Mouse (Mus musculus) limb, embryonic 14.5 days (tissue): ENCODE results near the gene Ptpn20. TPM values are rescaled to one million over a fixed set of nuclear protein-coding genes. Genes with fewer than 3 reads are reported as not detected.

Experiments
- ATAC-seq: fragments of 200-750 bp; cut with Nextera tagmentation; 2 replicates; pipeline ENCODE4 v1.8.0; 2017; ENCODE audit warnings: low read depth, moderate number of reproducible peaks, moderate TSS enrichment; ENCODE audit not compliant: low FRiP score
- DNase-seq: peaks from one replicate; pipeline ENCODE4 v3.0.0-alpha.2; 2015; ENCODE audit warnings: low spot score
- H3K27ac ChIP-seq: fragments of 300-500 bp; sonication (generic); replicated peaks from 2 replicates; pipeline ENCODE4 v1.5.1; 2014; ENCODE audit warnings: low read depth, mild to moderate bottlenecking, low read length, moderate library complexity, mixed read lengths
- H3K27me3 ChIP-seq: fragments of 300-500 bp; sonication (generic); 2 replicates; pipeline ENCODE4 v1.6.1; 2014; ENCODE audit warnings: low read length, mixed read lengths; ENCODE audit not compliant: control insufficient read depth, insufficient read depth
- H3K36me3 ChIP-seq: fragments of 300-500 bp; sonication (generic); 2 replicates; pipeline ENCODE4 v1.6.1; 2014; ENCODE audit warnings: mild to moderate bottlenecking, low read length, moderate library complexity, mixed read lengths; ENCODE audit not compliant: control insufficient read depth, insufficient read depth
- H3K4me1 ChIP-seq: fragments of 300-500 bp; sonication (generic); 2 replicates; pipeline ENCODE4 v1.6.1; 2014; ENCODE audit warnings: antibody characterized with exemption, low read length, mixed read lengths; ENCODE audit not compliant: control insufficient read depth, insufficient read depth
- H3K4me2 ChIP-seq: fragments of 300-500 bp; sonication (generic); replicated peaks from 2 replicates; pipeline ENCODE4 v1.6.1; 2014; ENCODE audit warnings: low read depth, mild to moderate bottlenecking, low read length, moderate library complexity; ENCODE audit not compliant: severe bottlenecking
- H3K4me3 ChIP-seq: fragments of 300-500 bp; sonication (generic); replicated peaks from 2 replicates; pipeline ENCODE4 v1.5.1; 2014; ENCODE audit warnings: low read length
- H3K9ac ChIP-seq: fragments of 300-500 bp; sonication (generic); 2 replicates; pipeline ENCODE4 v1.6.1; 2014; ENCODE audit warnings: mild to moderate bottlenecking, low read depth, low read length, moderate library complexity; ENCODE audit not compliant: severe bottlenecking
- H3K9me3 ChIP-seq: fragments of 300-500 bp; sonication (generic); 2 replicates; pipeline ENCODE4 v1.6.1; 2016; ENCODE audit warnings: low read length; ENCODE audit not compliant: control insufficient read depth
- POLR2A ChIP-seq: fragments of 200-500 bp; IDR thresholded peaks from 2 replicates; pipeline ENCODE4 v1.8.0; 2012; ENCODE audit warnings: inconsistent platforms, mild to moderate bottlenecking, moderate library complexity, borderline replicate concordance; ENCODE audit not compliant: insufficient read depth, insufficient read length; ENCODE audit errors: extremely low read depth
- WGBS: fragments of 180-500 bp; shearing (Covaris S2); extraction: QIAGEN DNeasy Blood & Tissue Kit; methylation state at CpG from one replicate; pipeline ENCODE4 v1.1.7; 2014; 5-methylcytosine and 5-hydroxymethylcytosine counted together
- polyA plus RNA-seq, 2 experiments: library from polyadenylated mRNA; depleted of rRNA in 1 of 2; stranded (reverse) in 1 of 2; unstranded in 1 of 2; fragments of >200 nt; fragmentation: Nextera tagmentation in 1 of 2; extraction: Ambion mirVana in 1 of 2; gene quantifications; 2 replicates each; pipeline versions ENCODE4 v1.2.1 to v1.2.3; 2012 to 2014

The Ptpn20 gene
- polyA plus RNA-seq, 2 experiments, result 0.28 to 0.36 TPM

DNA sequence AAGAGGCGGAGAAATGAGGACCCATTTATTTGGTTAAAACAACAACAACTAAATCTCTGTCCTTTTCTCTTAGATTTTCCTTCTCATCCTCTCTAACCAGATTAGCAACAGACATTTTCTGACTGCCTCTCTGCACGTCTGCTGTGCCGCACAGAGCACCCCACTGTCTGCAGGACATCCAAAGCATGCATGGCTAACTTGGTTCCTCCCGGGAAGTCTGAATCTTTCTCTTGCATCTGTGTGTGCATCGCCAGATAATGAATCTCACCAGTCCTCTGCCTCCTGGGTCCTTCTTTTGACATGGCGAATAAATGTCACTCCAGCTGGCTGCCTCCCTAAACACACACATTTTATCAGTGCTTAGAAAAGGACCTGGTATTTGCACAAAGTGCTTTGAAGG is 18.3 kb upstream of the Ptpn20 start:
- H3K27me3 ChIP-seq, result no peaks in the 10 kb centered on the region
- TF ChIP-seq POLR2A, result no peak
- no peaks in the 10 kb centered on the region for H3K9me3 ChIP-seq
- H3K9ac ChIP-seq, result no peak overlapping the region
- no peak for ATAC-seq
- no peaks in the 10 kb centered on the region for H3K4me1 ChIP-seq
- no peak overlapping the region for H3K4me3 ChIP-seq
- H3K27ac ChIP-seq, result no peak overlapping the region
- H3K4me2 ChIP-seq, result no peak overlapping the region
- WGBS, result 46% methylated on average over 6 of the region's 6 CpGs
- DNase-seq, result no peak
- no peaks in the 10 kb centered on the region for H3K36me3 ChIP-seq

DNA sequence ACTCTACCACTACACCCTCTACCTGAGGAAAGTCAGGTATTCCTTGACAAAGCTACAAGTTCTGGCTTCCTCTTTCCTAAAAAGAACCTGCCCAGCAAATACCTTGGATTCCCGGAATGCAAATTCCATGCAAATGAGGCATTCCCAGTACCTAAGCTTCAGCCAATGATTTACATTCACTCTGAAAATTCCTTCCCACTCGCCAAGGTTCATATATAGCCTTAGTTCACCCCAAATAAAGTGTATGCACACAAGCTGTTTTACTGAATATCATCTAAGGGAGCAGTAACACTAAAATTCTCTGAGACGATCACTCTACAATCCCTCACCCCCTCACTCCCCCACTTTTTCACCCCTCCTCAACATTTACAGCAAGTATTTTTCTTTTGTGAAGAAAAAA is 15.4 kb upstream of the Ptpn20 start:
- H3K27ac ChIP-seq, result no peak overlapping the region
- 69% methylated on average over 3 of the region's 3 CpGs for WGBS
- DNase-seq (no peak), ATAC-seq (no peak)
- no peak for TF ChIP-seq POLR2A
- H3K27me3 ChIP-seq, result no peaks in the 10 kb centered on the region
- no peaks in the 10 kb centered on the region for H3K4me1 ChIP-seq
- no peak overlapping the region for H3K9ac ChIP-seq
- H3K9me3 ChIP-seq, result no peaks in the 10 kb centered on the region
- H3K36me3 ChIP-seq, result no peaks in the 10 kb centered on the region
- H3K4me3 ChIP-seq, result no peak overlapping the region
- H3K4me2 ChIP-seq, result no peak overlapping the region

DNA sequence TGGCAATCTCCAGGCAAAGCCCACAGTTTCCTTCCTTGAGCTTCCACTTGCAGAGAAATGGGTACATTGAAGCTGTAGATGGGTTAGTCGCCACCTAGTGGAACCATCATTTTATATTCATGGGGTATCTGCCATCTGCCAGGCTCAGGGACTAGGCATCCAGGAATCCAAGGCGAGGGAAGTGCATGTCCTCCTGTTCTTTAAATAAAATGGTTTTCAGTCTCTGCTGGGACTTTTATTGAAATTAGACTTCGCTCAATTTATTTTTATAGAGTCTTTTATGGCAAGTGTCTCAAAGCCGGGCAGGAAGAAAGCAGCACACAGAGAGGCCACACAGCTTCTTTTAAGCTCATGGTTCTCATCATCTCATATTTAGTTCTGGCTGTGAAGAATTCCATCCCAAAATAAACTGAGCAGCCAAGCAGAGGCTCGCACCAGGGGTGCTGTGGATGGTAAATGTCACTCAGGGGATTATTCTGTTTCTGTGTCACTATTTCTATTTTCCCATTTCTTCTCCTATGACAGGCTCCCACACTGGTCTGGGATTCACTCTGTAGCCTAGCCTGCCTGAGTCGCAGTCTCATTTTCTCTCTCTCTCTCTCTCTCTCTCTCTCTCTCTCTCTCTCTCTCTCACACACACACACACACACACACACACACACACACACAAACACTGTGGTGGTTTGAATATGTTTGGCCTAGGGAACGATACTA is 9.1 kb upstream of the Ptpn20 start:
- H3K27me3 ChIP-seq, result no peaks in the 10 kb centered on the region
- H3K36me3 ChIP-seq, result no peaks in the 10 kb centered on the region
- ATAC-seq, result no peak
- H3K9me3 ChIP-seq, result no peaks in the 10 kb centered on the region
- no peak overlapping the region for H3K4me3 ChIP-seq
- DNase-seq, result no peak
- no peak overlapping the region for H3K27ac ChIP-seq
- TF ChIP-seq POLR2A, result no peak
- H3K4me1 ChIP-seq, result no peaks in the 10 kb centered on the region
- H3K4me2 ChIP-seq, result no peak overlapping the region
- WGBS, result 43% methylated on average over 7 of the region's 7 CpGs
- no peak overlapping the region for H3K9ac ChIP-seq

DNA sequence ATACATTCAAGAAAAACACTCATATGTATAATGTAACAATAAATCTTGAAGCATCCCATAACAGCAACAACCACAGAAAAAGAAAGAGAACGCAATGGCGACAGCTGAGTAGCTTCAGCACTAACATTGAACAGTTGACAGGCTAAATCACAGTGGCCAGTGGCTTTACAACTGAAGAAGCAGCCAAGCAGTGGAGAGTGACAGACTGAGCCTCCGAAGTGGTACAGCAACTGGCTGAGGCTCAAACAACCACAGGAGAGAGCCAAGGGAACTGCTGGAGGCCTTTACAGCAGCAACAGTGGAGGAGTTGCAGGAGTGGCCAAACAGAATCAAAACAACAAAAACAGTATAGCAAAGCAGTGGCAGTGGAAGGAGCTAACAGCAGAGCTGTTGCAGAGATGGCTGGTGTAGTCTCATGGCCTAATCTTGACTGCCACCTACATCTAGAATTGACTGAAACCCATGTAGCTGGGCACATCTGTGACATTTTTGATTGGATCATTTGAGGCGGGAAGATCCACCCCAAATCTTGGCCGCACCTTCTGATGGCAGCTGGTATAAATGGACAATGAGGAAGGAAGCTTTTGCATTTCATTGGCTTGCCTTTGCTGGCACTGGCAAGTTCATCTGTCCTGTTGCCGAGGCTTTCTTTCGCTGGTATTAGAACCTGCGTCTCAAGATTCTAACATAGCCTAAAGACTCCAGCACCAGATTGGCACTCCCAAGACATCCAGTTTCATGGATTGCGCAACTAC is 9.5 kb downstream of the Ptpn20 start:
- no peak overlapping the region for H3K4me3 ChIP-seq
- no peak for TF ChIP-seq POLR2A
- H3K9ac ChIP-seq, result no peak overlapping the region
- H3K27me3 ChIP-seq, result no peaks in the 10 kb centered on the region
- no peaks in the 10 kb centered on the region for H3K4me1 ChIP-seq
- WGBS, result 94% methylated on average over 9 of the region's 9 CpGs
- H3K9me3 ChIP-seq, result no peaks in the 10 kb centered on the region
- H3K4me2 ChIP-seq, result no peak overlapping the region
- H3K27ac ChIP-seq, result no peak overlapping the region
- ATAC-seq (no peak), DNase-seq (no peak)
- H3K36me3 ChIP-seq, result no peaks in the 10 kb centered on the region

DNA sequence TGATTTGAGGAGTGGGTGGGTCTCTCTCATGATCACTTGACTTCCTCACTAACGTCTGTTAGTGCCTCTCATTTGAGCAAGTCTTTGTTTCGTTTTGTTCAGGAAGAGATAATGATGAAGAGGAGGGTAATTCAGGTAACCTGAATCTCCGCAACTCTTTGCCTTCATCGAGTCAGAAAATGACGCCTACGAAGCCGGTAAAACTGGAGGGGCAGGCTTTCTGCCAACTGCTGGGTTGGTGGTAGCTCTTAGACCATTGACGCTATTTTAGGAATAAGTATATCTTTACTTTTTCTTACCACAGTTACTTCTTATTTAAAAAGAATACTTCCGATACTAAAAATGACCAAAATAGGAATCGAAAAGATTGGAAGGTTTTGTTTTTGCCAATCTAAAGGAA is 18.4 kb downstream of the Ptpn20 start:
- Histone ChIP-seq H3K36me3 (no peaks in the 10 kb centered on the region), H3K9me3 (no peaks in the 10 kb centered on the region), H3K4me1 (no peaks in the 10 kb centered on the region), H3K4me3 (no peak overlapping the region), H3K27me3 (no peaks in the 10 kb centered on the region), H3K9ac (no peak overlapping the region), H3K4me2 (no peak overlapping the region), H3K27ac (no peak overlapping the region)
- 82% methylated on average over 10 of the region's 10 CpGs for WGBS
- DNase-seq (no peak), ATAC-seq (no peak)
- no peak for TF ChIP-seq POLR2A

DNA sequence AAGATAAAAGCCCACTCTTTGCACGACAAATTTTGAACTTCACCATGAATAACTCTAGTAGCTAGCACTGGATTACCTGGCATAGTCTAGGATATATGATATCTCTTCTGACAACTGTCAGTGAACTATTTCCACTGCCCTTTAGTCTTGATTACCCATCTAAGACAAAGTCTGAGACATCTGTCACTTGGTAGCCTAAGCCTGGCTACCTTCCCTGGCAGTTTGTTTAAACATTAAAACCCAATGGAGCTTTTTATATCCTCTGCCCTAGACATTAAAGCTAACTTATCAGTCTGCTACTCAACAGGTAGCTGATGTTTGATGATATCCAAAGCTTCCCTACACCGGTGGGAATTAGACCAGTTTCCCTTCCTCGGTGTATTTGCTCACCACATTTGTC is 36.0 kb downstream of the Ptpn20 start:
- no peak for DNase-seq
- Histone ChIP-seq H3K4me2 (no peak overlapping the region), H3K27me3 (no peaks in the 10 kb centered on the region), H3K36me3 (no peaks in the 10 kb centered on the region), H3K4me1 (no peaks in the 10 kb centered on the region), H3K27ac (no peak overlapping the region), H3K4me3 (no peak overlapping the region), H3K9me3 (no peaks in the 10 kb centered on the region), H3K9ac (no peak overlapping the region)
- no peak for ATAC-seq
- WGBS, result 81% methylated on average over 3 of the region's 3 CpGs
- TF ChIP-seq POLR2A, result no peak
